Mouse (Mus musculus) stomach, postnatal 0 days (tissue): ENCODE data around the gene Tnfsfm13. TPM values are rescaled to one million over a fixed set of nuclear protein-coding genes. Genes with fewer than 3 reads are reported as not detected.

Experiments used
- ATAC-seq: fragments of 200-750 bp; cut with Nextera tagmentation; 2 replicates; pipeline ENCODE4 v1.8.0; 2017; ENCODE audit not compliant: low FRiP score, low TSS enrichment
- DNase-seq: peaks from one replicate; pipeline ENCODE4 v3.0.0-alpha.2; 2016; ENCODE audit warnings: low spot score
- H3K27ac ChIP-seq: fragments of 300-500 bp; sonication (generic); replicated peaks from 2 replicates; pipeline ENCODE4 v1.5.1; 2014; ENCODE audit warnings: mild to moderate bottlenecking, control low read depth
- H3K27me3 ChIP-seq: fragments of 300-500 bp; sonication (generic); 2 replicates; pipeline ENCODE4 v1.6.1; 2014; ENCODE audit warnings: low read length; ENCODE audit not compliant: control insufficient read depth, insufficient read depth
- H3K36me3 ChIP-seq: fragments of 300-500 bp; sonication (generic); 2 replicates; pipeline ENCODE4 v1.6.1; 2014; ENCODE audit warnings: low read length, mixed read lengths; ENCODE audit not compliant: control insufficient read depth, insufficient read depth
- H3K4me1 ChIP-seq: fragments of 300-500 bp; sonication (generic); replicated peaks from 2 replicates; pipeline ENCODE4 v1.6.1; 2014; ENCODE audit warnings: antibody characterized with exemption; ENCODE audit not compliant: control insufficient read depth, insufficient read depth
- H3K4me2 ChIP-seq: fragments of 300-500 bp; sonication (generic); replicated peaks from 2 replicates; pipeline ENCODE4 v1.6.1; 2014; ENCODE audit warnings: low read depth, mild to moderate bottlenecking, control low read depth, moderate library complexity
- H3K4me3 ChIP-seq: fragments of 300-500 bp; sonication (generic); 2 replicates; pipeline ENCODE4 v1.5.1; 2014; ENCODE audit warnings: low read depth, low read length, control low read depth
- H3K9ac ChIP-seq: fragments of 300-500 bp; sonication (generic); 2 replicates; pipeline ENCODE4 v1.6.1; 2014; ENCODE audit warnings: mild to moderate bottlenecking, low read length, control low read depth, mixed read lengths
- H3K9me3 ChIP-seq: fragments of 300-500 bp; sonication (generic); 2 replicates; pipeline ENCODE4 v1.6.1; 2016; ENCODE audit warnings: low read length; ENCODE audit not compliant: control insufficient read depth
- CTCF ChIP-seq: IDR thresholded peaks from 2 replicates; pipeline ENCODE4 v1.5.1; 2016; ENCODE audit warnings: antibody characterized with exemption, low read depth, mild to moderate bottlenecking, moderate library complexity
- EP300 ChIP-seq: optimal IDR thresholded peaks from 2 replicates; pipeline ENCODE3; 2016; ENCODE audit warnings: antibody characterized with exemption
- WGBS: fragments of 180-500 bp; shearing (Covaris S2); extraction: QIAGEN DNeasy Blood & Tissue Kit; methylation state at CpG from one replicate; pipeline ENCODE4 v1.1.7; 2014; 5-methylcytosine and 5-hydroxymethylcytosine counted together
- polyA plus RNA-seq: library from polyadenylated mRNA; unstranded; fragments of >200 nt; fragmentation: Nextera tagmentation; extraction: Ambion mirVana; gene quantifications from 2 replicates; pipeline ENCODE4 v1.2.1, GENCODE M21; 2015

Gene Tnfsfm13
- polyA plus RNA-seq, 1 experiment from 2014 or later: 4.1 TPM

GRCm38 (mm10) chr11:69719423-69719822 is 23.5 kb upstream of the Tnfsfm13 start:
- Histone ChIP-seq H3K4me1 (no peaks in the 10 kb centered on the region), H3K27me3 (no peaks in the 10 kb centered on the region), H3K27ac (no peak overlapping the region), H3K9ac (no peak overlapping the region), H3K4me3 (no peak overlapping the region), H3K4me2 (no peak overlapping the region), H3K36me3 (no peaks in the 10 kb centered on the region), H3K9me3 (no peaks in the 10 kb centered on the region)
- 72% methylated on average over 6 of the region's 6 CpGs for WGBS
- DNase-seq: no peak
- TF ChIP-seq CTCF (peak; percentile 29), EP300 (no peak)
- no peak for ATAC-seq

GRCm38 (mm10) chr11:69718661-69719060 is 22.8 kb upstream of the Tnfsfm13 start:
- H3K9ac ChIP-seq: no peak overlapping the region
- WGBS: 35% methylated on average over 15 of the region's 15 CpGs
- H3K27ac ChIP-seq: no peak overlapping the region
- no peaks in the 10 kb centered on the region for H3K36me3 ChIP-seq
- no peaks in the 10 kb centered on the region for H3K9me3 ChIP-seq
- ATAC-seq (no peak), DNase-seq (peak; percentile 27)
- H3K4me3 ChIP-seq: no peak overlapping the region
- no peak overlapping the region for H3K4me2 ChIP-seq
- TF ChIP-seq CTCF (no peak), EP300 (no peak)
- H3K4me1 ChIP-seq: no peaks in the 10 kb centered on the region
- H3K27me3 ChIP-seq: no peaks in the 10 kb centered on the region

GRCm38 (mm10) chr11:69716953-69717352 is 21.1 kb upstream of the Tnfsfm13 start:
- Histone ChIP-seq H3K27me3 (no peaks in the 10 kb centered on the region), H3K36me3 (no peaks in the 10 kb centered on the region), H3K27ac (no peak overlapping the region), H3K9me3 (no peaks in the 10 kb centered on the region), H3K4me1 (no peaks in the 10 kb centered on the region), H3K4me2 (no peak overlapping the region), H3K9ac (no peak overlapping the region), H3K4me3 (no peak overlapping the region)
- TF ChIP-seq CTCF (no peak), EP300 (no peak)
- DNase-seq (no peak), ATAC-seq (no peak)
- WGBS: 72% methylated on average over 4 of the region's 4 CpGs

- 16% methylated on average over 5 of the region's 5 CpGs for WGBS
- Histone ChIP-seq H3K9ac (no peak overlapping the region), H3K9me3 (no peaks in the 10 kb centered on the region), H3K27ac (no peak overlapping the region), H3K4me2 (no peak overlapping the region), H3K4me1 (no peaks in the 10 kb centered on the region), H3K36me3 (no peaks in the 10 kb centered on the region), H3K27me3 (no peaks in the 10 kb centered on the region), H3K4me3 (no peak overlapping the region)
- no peak for TF ChIP-seq CTCF
- TF ChIP-seq EP300: no peak
- DNase-seq (peak; percentile 38), ATAC-seq (peak; percentile 40; the same call in 1 of the 2 replicates)
These were observed 20.0 kb upstream of the Tnfsfm13 start for GRCm38 (mm10) chr11:69715929-69716328.

- Histone ChIP-seq H3K36me3 (no peaks in the 10 kb centered on the region), H3K9me3 (no peaks in the 10 kb centered on the region), H3K4me2 (no peak overlapping the region), H3K27me3 (no peaks in the 10 kb centered on the region), H3K4me3 (no peak overlapping the region), H3K9ac (no peak overlapping the region), H3K4me1 (no peaks in the 10 kb centered on the region), H3K27ac (no peak overlapping the region)
- no peak for ATAC-seq
- TF ChIP-seq EP300: no peak
- TF ChIP-seq CTCF: peak; percentile 75
- DNase-seq: peak; percentile 47
- WGBS: 55% methylated on average over 9 of the region's 9 CpGs
These were observed 19.6 kb upstream of the Tnfsfm13 start for GRCm38 (mm10) chr11:69715482-69715881.

GRCm38 (mm10) chr11:69714636-69715329 is 18.9 kb upstream of the Tnfsfm13 start:
- Histone ChIP-seq H3K9ac (no peak overlapping the region), H3K9me3 (no peaks in the 10 kb centered on the region), H3K27ac (no peak overlapping the region), H3K36me3 (no peaks in the 10 kb centered on the region), H3K4me1 (no peaks in the 10 kb centered on the region), H3K4me2 (no peak overlapping the region), H3K4me3 (no peak overlapping the region), H3K27me3 (no peaks in the 10 kb centered on the region)
- no peak for DNase-seq
- ATAC-seq: no peak
- 77% methylated on average over 18 of the region's 18 CpGs for WGBS
- no peak for TF ChIP-seq EP300
- no peak for TF ChIP-seq CTCF
